Mouse (Mus musculus): ENCODE results near the gene Trim8. TPM values are rescaled to one million over a fixed set of nuclear protein-coding genes. Genes with fewer than 3 reads are reported as not detected.

The Trim8 gene
- polyA plus RNA-seq (2014; fragmentation: Nextera tagmentation; extraction: Ambion mirVana) = 28.6 and 31.7 TPM in 2 replicates

DNA sequence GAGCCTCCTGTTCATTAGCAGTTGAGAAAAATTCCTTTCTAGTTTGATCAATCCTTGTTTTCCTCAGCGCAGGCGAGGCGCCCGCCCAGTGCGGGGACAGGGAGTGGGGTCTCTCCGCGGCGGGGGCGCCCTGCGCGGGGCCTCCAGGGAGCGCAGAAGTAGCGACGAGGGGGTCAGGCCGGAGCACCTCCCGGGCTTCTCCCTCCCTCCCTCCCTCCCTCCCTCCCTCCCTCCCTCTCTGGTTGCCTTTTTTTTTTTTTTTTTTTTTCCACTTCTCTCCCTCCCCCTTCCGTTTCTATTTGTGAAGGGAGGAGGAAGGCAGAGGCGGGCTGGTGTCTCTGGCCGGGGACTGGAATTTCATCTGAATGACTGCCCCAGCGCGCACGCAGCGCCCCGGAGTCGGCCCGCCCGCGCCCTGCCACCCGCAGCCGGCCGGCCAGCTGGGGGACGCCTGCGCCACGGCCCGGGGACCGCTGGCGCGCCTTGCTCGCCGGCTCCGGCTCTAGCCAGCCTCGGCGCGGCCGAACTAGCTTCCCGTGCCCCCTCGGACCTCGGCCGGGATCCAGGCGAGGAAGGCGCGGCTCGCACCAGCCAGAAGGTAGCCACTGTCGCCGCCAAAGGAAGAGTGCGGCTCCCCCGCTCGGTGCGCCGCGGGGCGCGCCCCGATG lies at the start of gene Trim8:
Gene Trim8, plus strand, starts transcription at position 302 of the 668 bp plus-strand sequence.
- DNase-seq (ENCODE audit: low spot score, missing footprints) (peak; percentile 97), ATAC-seq (ENCODE audit: low FRiP score) (peak; percentile 73)
- peak within 1 kb of the TSS; percentile 98 for H3K4me3 ChIP-seq (ENCODE audit: low read depth, low read length)
- H3K9ac ChIP-seq (ENCODE audit: low read length) = peak within 1 kb of the TSS; percentile 98
- peak within 1 kb of the TSS; percentile 81 for H3K4me2 ChIP-seq
- H3K9me3 ChIP-seq (ENCODE audit: control insufficient read depth, low read length) = no peaks in the 10 kb centered on the region
- WGBS = under 1% methylated on average over 62 of the region's 64 CpGs
- 0 out of 2 replicates have a peak, but pooled peaks cover 2% of the 10 kb centered on the region for H3K36me3 ChIP-seq (ENCODE audit: control insufficient read depth, insufficient read depth, low read length)
- no peaks in the 10 kb centered on the region for H3K27me3 ChIP-seq (ENCODE audit: control insufficient read depth, insufficient read depth, low read length)
- H3K27ac ChIP-seq (ENCODE audit: low read depth, low read length) = peak within 1 kb of the TSS; percentile 100
- H3K4me1 ChIP-seq (ENCODE audit: control insufficient read depth, insufficient read depth, low read length) = peaks cover 27% of the 10 kb centered on the region

DNA sequence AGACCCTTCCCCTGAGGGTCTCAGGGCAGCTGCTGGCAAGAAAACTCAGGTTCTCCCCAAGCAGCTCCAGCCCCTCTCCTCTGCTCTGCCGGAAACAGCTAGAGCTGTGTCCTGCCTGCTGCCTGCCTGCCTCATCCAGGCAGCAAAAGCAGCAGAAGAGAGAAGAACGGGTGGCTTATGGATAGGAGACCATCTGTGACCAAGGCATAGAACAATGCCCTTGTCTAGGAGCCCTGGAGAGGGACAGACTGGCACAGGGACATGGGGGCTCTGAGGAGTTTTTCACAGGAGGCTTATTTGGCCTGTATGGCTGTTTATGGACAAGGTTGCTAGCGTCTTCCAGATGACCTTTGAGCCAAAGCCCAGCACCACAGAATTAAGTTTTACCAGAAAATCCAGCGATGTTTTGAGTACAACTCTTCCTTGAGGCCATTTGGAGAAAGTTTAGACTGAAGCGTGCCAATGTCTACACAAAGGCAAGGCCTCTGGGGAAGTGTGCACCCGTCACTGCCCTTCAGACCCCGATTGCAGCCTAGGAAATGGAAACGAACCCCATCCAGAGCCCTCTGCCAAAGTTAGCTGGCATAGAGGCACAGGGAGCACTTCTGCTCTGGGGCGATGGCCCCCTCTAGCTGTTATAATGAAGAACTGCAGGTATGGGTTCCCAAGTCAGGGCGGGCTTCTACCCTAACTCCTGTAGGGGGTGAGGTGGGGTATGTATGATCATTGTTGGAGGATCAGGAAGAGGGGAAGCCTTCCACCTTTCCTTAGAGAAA lies 49.3 kb upstream of the Trim8 start:
- peak; percentile 50; the same call in 1 of the 2 replicates for ATAC-seq (ENCODE audit: low FRiP score)
- Histone ChIP-seq H3K9me3 (ENCODE audit: control insufficient read depth, low read length) (no peaks in the 10 kb centered on the region), H3K4me2 (no peak overlapping the region), H3K9ac (ENCODE audit: low read length) (no peak overlapping the region), H3K4me1 (ENCODE audit: control insufficient read depth, insufficient read depth, low read length) (peaks cover 16% of the 10 kb centered on the region), H3K27ac (ENCODE audit: low read depth, low read length) (no peak overlapping the region), H3K27me3 (ENCODE audit: control insufficient read depth, insufficient read depth, low read length) (no peaks in the 10 kb centered on the region), H3K36me3 (ENCODE audit: control insufficient read depth, insufficient read depth, low read length) (peaks cover 3% of the 10 kb centered on the region; the same call in 1 of the 2 replicates), H3K4me3 (ENCODE audit: low read depth, low read length) (no peak overlapping the region)
- 37% methylated on average over 10 of the region's 10 CpGs for WGBS
- DNase-seq (ENCODE audit: low spot score, missing footprints) = peak; percentile 94

DNA sequence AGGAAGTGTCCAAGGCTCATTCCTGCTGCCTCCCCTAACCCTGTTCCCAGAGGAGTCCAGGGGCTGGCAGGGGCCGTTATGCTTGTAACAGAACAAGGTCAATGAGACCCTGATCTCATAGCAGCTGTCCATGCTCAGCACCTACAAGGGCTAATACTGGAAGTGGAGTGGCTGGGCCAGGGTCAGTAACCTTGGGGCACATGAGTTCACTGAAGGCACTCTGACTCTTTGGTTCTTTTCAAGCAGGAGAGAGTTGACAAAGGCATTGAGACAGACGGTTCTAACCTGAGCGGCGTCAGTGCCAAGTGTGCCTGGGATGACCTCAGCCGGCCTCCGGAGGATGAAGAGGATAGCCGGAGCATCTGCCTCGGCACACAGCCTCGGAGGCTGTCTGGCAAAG lies 48.6 kb upstream of the Trim8 start:
- H3K27ac ChIP-seq (ENCODE audit: low read depth, low read length) = no peak overlapping the region
- peaks cover 3% of the 10 kb centered on the region; the same call in 1 of the 2 replicates for H3K36me3 ChIP-seq (ENCODE audit: control insufficient read depth, insufficient read depth, low read length)
- ATAC-seq (ENCODE audit: low FRiP score) = no peak
- no peak overlapping the region for H3K9ac ChIP-seq (ENCODE audit: low read length)
- H3K4me1 ChIP-seq (ENCODE audit: control insufficient read depth, insufficient read depth, low read length) = peaks cover 9% of the 10 kb centered on the region; the same call in 1 of the 2 replicates
- H3K4me2 ChIP-seq = no peak overlapping the region
- no peak for DNase-seq (ENCODE audit: low spot score, missing footprints)
- H3K4me3 ChIP-seq (ENCODE audit: low read depth, low read length) = no peak overlapping the region
- H3K9me3 ChIP-seq (ENCODE audit: control insufficient read depth, low read length) = no peaks in the 10 kb centered on the region
- WGBS = 81% methylated on average over 9 of the region's 9 CpGs
- no peaks in the 10 kb centered on the region for H3K27me3 ChIP-seq (ENCODE audit: control insufficient read depth, insufficient read depth, low read length)

DNA sequence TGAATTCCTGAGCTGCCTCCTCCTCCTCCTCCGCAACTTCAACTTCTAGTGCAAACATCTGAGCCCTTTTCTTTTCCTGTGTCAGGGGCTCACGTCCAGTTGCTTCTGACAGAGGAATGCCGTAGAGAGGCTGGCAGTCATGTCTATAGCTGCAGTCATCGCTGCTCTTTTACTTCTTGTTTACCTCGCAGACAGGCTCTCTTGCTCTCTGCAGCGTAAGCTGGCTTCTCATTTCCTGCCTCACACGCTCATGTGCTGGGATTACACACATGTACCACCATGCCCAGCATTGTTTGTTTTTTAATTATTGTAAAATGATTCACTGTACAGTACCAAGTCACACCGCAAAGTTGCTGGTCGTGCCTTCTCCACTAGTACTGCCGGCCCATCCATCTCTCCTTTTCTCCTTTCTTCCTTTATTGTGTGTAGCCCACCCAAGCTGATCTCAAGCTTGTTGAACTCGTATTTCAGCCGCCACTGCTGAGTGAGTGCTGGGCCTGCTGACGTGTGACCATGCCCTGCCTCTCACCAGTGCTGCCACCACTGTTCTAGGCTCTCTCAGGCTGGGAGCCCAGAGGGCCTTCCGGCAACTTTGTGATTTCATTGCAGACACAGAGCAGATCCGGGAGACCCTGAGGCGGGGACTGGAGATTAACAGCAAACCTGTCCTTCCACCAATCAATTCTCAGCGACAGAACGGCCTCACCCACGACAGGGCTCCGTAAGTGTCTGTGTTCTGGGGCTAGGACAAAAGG lies 47.2 kb upstream of the Trim8 start:
- ATAC-seq (ENCODE audit: low FRiP score) (no peak), DNase-seq (ENCODE audit: low spot score, missing footprints) (no peak)
- WGBS = 73% methylated on average over 20 of the region's 20 CpGs
- peaks cover 3% of the 10 kb centered on the region; the same call in 1 of the 2 replicates for H3K36me3 ChIP-seq (ENCODE audit: control insufficient read depth, insufficient read depth, low read length)
- H3K27ac ChIP-seq (ENCODE audit: low read depth, low read length) = peak overlapping the region; percentile 40; the same call in 1 of the 2 replicates
- H3K27me3 ChIP-seq (ENCODE audit: control insufficient read depth, insufficient read depth, low read length) = no peaks in the 10 kb centered on the region
- H3K9me3 ChIP-seq (ENCODE audit: control insufficient read depth, low read length) = no peaks in the 10 kb centered on the region
- H3K4me1 ChIP-seq (ENCODE audit: control insufficient read depth, insufficient read depth, low read length) = 0 out of 2 replicates have a peak, but pooled peaks cover 5% of the 10 kb centered on the region
- no peak overlapping the region for H3K4me2 ChIP-seq
- 0 out of 2 replicates have a peak overlapping the region, but pooled peaks have one; percentile 6 for H3K9ac ChIP-seq (ENCODE audit: low read length)
- no peak overlapping the region for H3K4me3 ChIP-seq (ENCODE audit: low read depth, low read length)

DNA sequence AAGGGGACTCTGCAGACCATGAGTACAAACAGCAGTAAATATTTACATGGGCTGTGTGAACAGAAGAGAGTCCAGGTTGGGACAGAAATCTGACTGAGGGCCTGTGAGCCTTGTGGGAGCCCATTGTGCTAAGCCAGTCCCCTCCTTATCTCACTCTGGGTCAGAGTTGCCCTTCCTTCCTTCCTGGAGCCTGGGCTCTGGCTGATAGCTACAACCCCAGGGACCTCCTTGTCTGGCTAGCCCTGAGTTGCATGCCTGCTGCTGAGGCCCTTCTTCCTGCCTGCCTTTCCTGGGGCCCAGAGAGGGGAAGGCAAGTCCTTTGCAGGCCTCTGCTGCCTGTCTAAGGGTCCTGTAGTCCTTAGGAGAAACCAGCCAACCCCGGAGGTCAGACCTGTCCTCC lies 46.5 kb upstream of the Trim8 start:
- no peak for DNase-seq (ENCODE audit: low spot score, missing footprints)
- Histone ChIP-seq H3K9me3 (ENCODE audit: control insufficient read depth, low read length) (no peaks in the 10 kb centered on the region), H3K4me1 (ENCODE audit: control insufficient read depth, insufficient read depth, low read length) (0 out of 2 replicates have a peak, but pooled peaks cover 5% of the 10 kb centered on the region), H3K4me3 (ENCODE audit: low read depth, low read length) (no peak overlapping the region), H3K27me3 (ENCODE audit: control insufficient read depth, insufficient read depth, low read length) (no peaks in the 10 kb centered on the region), H3K27ac (ENCODE audit: low read depth, low read length) (peak overlapping the region; percentile 40; the same call in 1 of the 2 replicates), H3K4me2 (no peak overlapping the region), H3K9ac (ENCODE audit: low read length) (peak overlapping the region; percentile 2; the same call in 1 of the 2 replicates), H3K36me3 (ENCODE audit: control insufficient read depth, insufficient read depth, low read length) (peaks cover 3% of the 10 kb centered on the region; the same call in 1 of the 2 replicates)
- ATAC-seq (ENCODE audit: low FRiP score) = no peak
- 33% methylated on average over 1 of the region's 1 CpGs for WGBS

DNA sequence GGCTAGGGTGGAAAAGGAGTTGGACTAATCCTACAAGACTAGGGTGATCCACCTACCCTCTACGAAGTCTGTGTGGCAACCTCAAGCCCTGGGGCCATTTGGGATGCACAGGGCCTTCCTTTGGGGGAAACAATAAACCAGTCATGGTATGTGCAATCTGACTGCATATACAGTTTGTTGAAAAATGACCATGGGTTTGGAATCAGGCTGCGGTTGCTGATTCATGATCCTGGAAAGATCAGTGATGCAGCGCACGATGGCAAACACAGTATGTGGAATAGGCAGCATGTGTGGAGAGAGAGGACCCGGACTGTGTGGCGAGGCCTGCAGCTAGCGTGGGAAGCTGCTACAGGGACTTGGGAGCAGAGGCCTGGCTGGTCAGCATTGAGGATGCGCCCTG lies 45.9 kb upstream of the Trim8 start:
- no peak overlapping the region for H3K4me2 ChIP-seq
- no peak overlapping the region for H3K9ac ChIP-seq (ENCODE audit: low read length)
- 94% methylated on average over 8 of the region's 8 CpGs for WGBS
- no peak overlapping the region for H3K4me3 ChIP-seq (ENCODE audit: low read depth, low read length)
- peaks cover 3% of the 10 kb centered on the region; the same call in 1 of the 2 replicates for H3K36me3 ChIP-seq (ENCODE audit: control insufficient read depth, insufficient read depth, low read length)
- no peaks in the 10 kb centered on the region for H3K9me3 ChIP-seq (ENCODE audit: control insufficient read depth, low read length)
- H3K4me1 ChIP-seq (ENCODE audit: control insufficient read depth, insufficient read depth, low read length) = 0 out of 2 replicates have a peak, but pooled peaks cover 5% of the 10 kb centered on the region
- H3K27ac ChIP-seq (ENCODE audit: low read depth, low read length) = 0 out of 2 replicates have a peak overlapping the region, but pooled peaks have one; percentile 16
- no peaks in the 10 kb centered on the region for H3K27me3 ChIP-seq (ENCODE audit: control insufficient read depth, insufficient read depth, low read length)
- DNase-seq (ENCODE audit: low spot score, missing footprints) (no peak), ATAC-seq (ENCODE audit: low FRiP score) (no peak)

DNA sequence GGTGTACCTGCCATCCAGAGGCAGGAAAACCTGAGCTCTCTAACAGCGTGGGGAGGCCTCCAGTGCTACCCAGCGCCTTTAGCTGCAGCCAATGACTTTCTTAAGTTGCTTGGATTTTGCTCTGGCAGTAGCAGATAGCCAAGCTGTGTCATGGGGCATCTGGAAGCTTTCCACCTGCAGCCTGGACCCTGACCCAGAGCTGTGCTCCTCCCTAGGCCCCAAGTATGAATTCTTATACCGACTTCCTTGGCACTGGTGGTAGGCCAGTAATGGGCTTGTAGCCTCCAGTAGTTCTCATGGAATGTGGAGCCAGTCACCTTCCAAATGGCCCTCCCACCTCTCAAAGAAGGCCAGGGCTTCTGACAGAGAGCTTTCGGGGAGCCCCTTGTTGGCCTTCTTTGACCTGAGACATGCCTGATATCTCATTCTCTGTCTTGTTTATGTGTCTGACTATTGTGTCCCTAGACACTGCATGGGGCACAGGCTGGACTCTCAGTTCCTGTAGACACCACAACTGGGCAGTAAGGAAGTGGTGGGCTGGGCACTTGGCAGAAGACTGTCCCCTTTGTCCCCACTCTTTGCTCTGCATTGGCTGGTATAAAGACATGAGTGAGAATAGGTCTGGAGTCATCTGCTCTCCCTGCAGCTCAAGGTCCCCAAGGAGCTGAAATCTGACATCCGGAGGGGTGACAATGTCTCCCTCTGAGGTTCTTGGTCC lies 45.3 kb upstream of the Trim8 start:
- Histone ChIP-seq H3K9ac (ENCODE audit: low read length) (no peak overlapping the region; the same call in 1 of the 2 replicates), H3K9me3 (ENCODE audit: control insufficient read depth, low read length) (no peaks in the 10 kb centered on the region), H3K36me3 (ENCODE audit: control insufficient read depth, insufficient read depth, low read length) (peaks cover 3% of the 10 kb centered on the region; the same call in 1 of the 2 replicates), H3K4me2 (no peak overlapping the region), H3K27ac (ENCODE audit: low read depth, low read length) (0 out of 2 replicates have a peak overlapping the region, but pooled peaks have one; percentile 16), H3K4me1 (ENCODE audit: control insufficient read depth, insufficient read depth, low read length) (0 out of 2 replicates have a peak, but pooled peaks cover 5% of the 10 kb centered on the region), H3K27me3 (ENCODE audit: control insufficient read depth, insufficient read depth, low read length) (no peaks in the 10 kb centered on the region), H3K4me3 (ENCODE audit: low read depth, low read length) (no peak overlapping the region)
- WGBS = 89% methylated on average over 5 of the region's 5 CpGs
- DNase-seq (ENCODE audit: low spot score, missing footprints) (no peak), ATAC-seq (ENCODE audit: low FRiP score) (no peak)

DNA sequence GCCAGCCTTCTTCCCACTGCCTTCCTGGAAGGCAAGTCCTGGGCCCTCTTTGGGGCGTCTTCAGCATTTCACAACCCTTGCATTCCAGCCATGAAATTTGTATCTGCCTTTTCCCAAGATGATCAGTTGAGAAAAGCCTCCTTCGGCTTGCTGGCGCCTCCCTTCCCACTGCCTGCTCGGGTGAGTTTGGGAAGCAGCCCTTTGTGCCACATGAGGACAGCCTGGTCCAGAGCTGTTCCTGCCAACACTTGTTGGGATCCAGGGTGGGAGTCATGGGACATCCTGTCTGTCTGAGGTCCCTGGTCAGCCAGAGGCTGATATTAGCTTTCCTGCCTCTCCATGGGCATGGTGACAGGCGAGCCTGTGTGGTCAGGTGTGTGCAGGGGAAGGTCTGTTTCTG lies 43.7 kb upstream of the Trim8 start:
- ATAC-seq (ENCODE audit: low FRiP score) = no peak
- H3K4me3 ChIP-seq (ENCODE audit: low read depth, low read length) = no peak overlapping the region
- H3K36me3 ChIP-seq (ENCODE audit: control insufficient read depth, insufficient read depth, low read length) = peaks cover 3% of the 10 kb centered on the region; the same call in 1 of the 2 replicates
- H3K9ac ChIP-seq (ENCODE audit: low read length) = no peak overlapping the region
- no peak overlapping the region for H3K4me2 ChIP-seq
- H3K27me3 ChIP-seq (ENCODE audit: control insufficient read depth, insufficient read depth, low read length) = no peaks in the 10 kb centered on the region
- H3K27ac ChIP-seq (ENCODE audit: low read depth, low read length) = no peak overlapping the region
- 0 out of 2 replicates have a peak, but pooled peaks cover 3% of the 10 kb centered on the region for H3K4me1 ChIP-seq (ENCODE audit: control insufficient read depth, insufficient read depth, low read length)
- no peaks in the 10 kb centered on the region for H3K9me3 ChIP-seq (ENCODE audit: control insufficient read depth, low read length)
- WGBS = 84% methylated on average over 5 of the region's 5 CpGs
- DNase-seq (ENCODE audit: low spot score, missing footprints) = no peak
